Mouse (Mus musculus) regulatory T cell (primary cell): ENCODE results near the gene Ube2d2b.

ENCODE experiments used
- in situ Hi-C: fragments of 300-600 bp; cut with MboI, MseI; formaldehyde crosslinking; loops from one replicate; pipeline ENCODE4 v1.15.1; 2025; ENCODE audit warnings: high pct_unique_total_duplicates

Ube2d2b gene

GRCm38 (mm10) chr5:107829998-107830560 lies at the start of gene Ube2d2b:
Gene Ube2d2b, plus strand, starts transcription at chr5:107830099.
- in situ Hi-C loops, result no loop called here

GRCm38 (mm10) chr5:107782360-107782759 lies 47.5 kb upstream of the Ube2d2b start:
- in situ Hi-C loops, result loop anchor here (10.0 kb wide), 1 partner anchor 852 kb away; no protein-coding TSS in a partner anchor

- in situ Hi-C loops, result loop anchor here (10.0 kb wide), 1 partner anchor 847 kb away; no protein-coding TSS in a partner anchor
Measured at GRCm38 (mm10) chr5:107787682-107788443, 42.0 kb upstream of the Ube2d2b start.

- in situ Hi-C loops, result loop anchor here (10.0 kb wide), 1 partner anchor 845 kb away; no protein-coding TSS in a partner anchor
Measured at GRCm38 (mm10) chr5:107789492-107789891, 40.4 kb upstream of the Ube2d2b start.

- in situ Hi-C loops, result loop anchor here (5.0 kb wide), 1 partner anchor 190 kb away; no protein-coding TSS in a partner anchor
Measured at GRCm38 (mm10) chr5:107791966-107792365, 37.9 kb upstream of the Ube2d2b start.

GRCm38 (mm10) chr5:107792516-107792915 lies 37.4 kb upstream of the Ube2d2b start:
- in situ Hi-C loops, result loop anchor here (5.0 kb wide), 1 partner anchor 190 kb away; no protein-coding TSS in a partner anchor

- in situ Hi-C loops, result loop anchor here (5.0 kb wide), 1 partner anchor 191 kb away; no protein-coding TSS in a partner anchor
Measured at GRCm38 (mm10) chr5:107793258-107793657, 36.6 kb upstream of the Ube2d2b start.

- in situ Hi-C loops, result loop anchor here (5.0 kb wide), 1 partner anchor 192 kb away; no protein-coding TSS in a partner anchor
Measured at GRCm38 (mm10) chr5:107793927-107794326, 36.0 kb upstream of the Ube2d2b start.

GRCm38 (mm10) chr5:107798290-107798689 lies 31.6 kb upstream of the Ube2d2b start:
- in situ Hi-C loops, result loop anchor here (5.0 kb wide), 1 partner anchor 44 kb away; no protein-coding TSS in a partner anchor

GRCm38 (mm10) chr5:107801234-107801633 lies 28.7 kb upstream of the Ube2d2b start:
- in situ Hi-C loops, result no loop called here

- in situ Hi-C loops, result no loop called here
Measured at GRCm38 (mm10) chr5:107802621-107803020, 27.3 kb upstream of the Ube2d2b start.

GRCm38 (mm10) chr5:107807496-107807895 lies 22.4 kb upstream of the Ube2d2b start:
- in situ Hi-C loops, result no loop called here

GRCm38 (mm10) chr5:107814651-107815050 lies 15.2 kb upstream of the Ube2d2b start:
- in situ Hi-C loops, result no loop called here

GRCm38 (mm10) chr5:107822521-107822920 lies 7.4 kb upstream of the Ube2d2b start:
- in situ Hi-C loops, result no loop called here

GRCm38 (mm10) chr5:107831351-107831750 lies 1.5 kb downstream of the Ube2d2b start:
- in situ Hi-C loops, result no loop called here

- in situ Hi-C loops, result no loop called here
Measured at GRCm38 (mm10) chr5:107834287-107834686, 4.4 kb downstream of the Ube2d2b start.

- in situ Hi-C loops, result no loop called here
Measured at GRCm38 (mm10) chr5:107838891-107839644, 9.2 kb downstream of the Ube2d2b start.

GRCm38 (mm10) chr5:107840549-107841238 lies 10.8 kb downstream of the Ube2d2b start:
- in situ Hi-C loops, result loop anchor here (5.0 kb wide), 1 partner anchor 43 kb away; no protein-coding TSS in a partner anchor

- in situ Hi-C loops, result no loop called here
Measured at GRCm38 (mm10) chr5:107847349-107847748, 17.4 kb downstream of the Ube2d2b start.

- in situ Hi-C loops, result no loop called here
Measured at GRCm38 (mm10) chr5:107847817-107848216, 17.9 kb downstream of the Ube2d2b start.

- in situ Hi-C loops, result no loop called here
Measured at GRCm38 (mm10) chr5:107848964-107849363, 19.1 kb downstream of the Ube2d2b start.
